Mouse (Mus musculus) kidney, adult 8-10 months (tissue): ENCODE data around the gene Fgf7.

Source experiments
- DNase-seq, 2 experiments: peaks; one replicate each; pipeline ENCODE4 v3.0.0; 2022

Gene Fgf7

GRCm38 (mm10) chr2:126061037-126061773 is 26.7 kb downstream of the Fgf7 start:
- no peak for DNase-seq

- DNase-seq, result no peak
These were observed 28.4 kb downstream of the Fgf7 start for GRCm38 (mm10) chr2:126062876-126063275.

- DNase-seq, result no peak
These were observed 30.4 kb downstream of the Fgf7 start for GRCm38 (mm10) chr2:126064814-126065213.

GRCm38 (mm10) chr2:126065303-126065856 is 30.9 kb downstream of the Fgf7 start:
- no peak for DNase-seq

GRCm38 (mm10) chr2:126069740-126070139 is 35.3 kb downstream of the Fgf7 start:
- no peak for DNase-seq

GRCm38 (mm10) chr2:126073744-126074143 is 39.3 kb downstream of the Fgf7 start:
- DNase-seq, result no peak

- no peak for DNase-seq
These were observed 42.0 kb downstream of the Fgf7 start for GRCm38 (mm10) chr2:126076506-126076905.

- DNase-seq, result no peak
These were observed 44.6 kb downstream of the Fgf7 start for GRCm38 (mm10) chr2:126079086-126079485.

- no peak for DNase-seq
These were observed 49.9 kb downstream of the Fgf7 start for GRCm38 (mm10) chr2:126084326-126084725.

- no peak for DNase-seq
These were observed 51.7 kb downstream of the Fgf7 start for GRCm38 (mm10) chr2:126086187-126086586.

GRCm38 (mm10) chr2:126090432-126090831 is 56.0 kb downstream of the Fgf7 start:
- no peak for DNase-seq

GRCm38 (mm10) chr2:126094616-126095015 is 60.2 kb downstream of the Fgf7 start:
- no peak for DNase-seq
